Comparison of ENCODE assay signal across 8 mouse cellular contexts in the genomic region with DNA sequence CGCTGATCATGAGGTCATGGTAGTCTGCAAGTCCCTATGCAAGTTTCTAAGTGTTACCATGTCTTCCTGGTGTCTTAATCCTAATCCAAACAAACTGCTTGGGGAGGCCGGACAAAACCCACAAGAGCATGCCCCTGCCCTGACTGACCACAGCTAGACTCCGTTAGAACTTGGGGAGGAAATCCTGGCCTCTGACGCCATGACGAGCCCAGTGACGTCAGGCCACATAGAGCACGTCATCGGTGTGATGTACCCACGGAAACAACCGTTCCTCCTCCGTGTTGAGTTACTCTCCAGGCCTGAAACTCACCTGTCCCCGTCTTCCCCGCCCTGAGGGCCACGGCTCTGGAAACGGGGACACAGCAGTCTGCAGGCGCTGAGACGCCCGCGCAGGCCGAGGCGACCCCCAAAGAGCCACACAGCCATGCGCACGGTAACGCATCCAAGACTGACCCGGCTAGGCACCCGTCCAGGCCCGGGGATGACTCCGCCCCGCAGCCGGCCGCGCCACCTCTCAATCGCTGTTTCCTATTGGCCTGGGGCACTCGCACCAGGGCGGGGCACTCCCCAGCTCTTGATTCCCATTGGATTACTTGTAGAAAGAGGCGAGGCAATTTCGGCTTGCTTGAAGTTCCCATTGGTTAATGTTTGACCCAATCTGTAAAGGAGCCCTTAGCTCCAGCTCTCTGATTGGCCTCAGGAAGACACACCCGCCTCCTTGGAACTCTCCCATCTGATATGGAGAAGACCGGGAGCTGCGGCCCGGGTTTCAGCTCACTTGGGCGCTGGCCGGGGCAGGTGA. TPM values are rescaled to one million over a fixed set of nuclear protein-coding genes. Genes with fewer than 3 reads are reported as not detected.
A peak's percentile ranks its signal among the peaks of the same experiment; 100 is the strongest.
DNase-seq lines count a peak whose midpoint lies in the region; ATAC-seq and TF ChIP-seq lines count a peak whose summit lies in the region.

Gene Mmab (minus strand): TSS at position 495 of the 802 bp plus-strand sequence.
Gene Mvk (plus strand): TSS at position 704 of the 802 bp plus-strand sequence.

- no peak for TF ChIP-seq CTCF in liver, embryonic 14.5 days (IDR thresholded peaks at IDR 0.05; ENCODE audit: low read depth)
- TF ChIP-seq CTCF in stomach, postnatal 0 days (IDR thresholded peaks at IDR 0.05; ENCODE audit: low read depth) = no peak

- DNase-seq in CD8-positive naive resting alpha-beta T cell, adult 2 months (ENCODE audit: low read depth in 2 of 2, low spot score in 2 of 2) = peak; percentile 93 to 95
- DNase-seq in c-Kit-positive CD71-negative TER-119-negative erythroid progenitor cells, embryonic 14.5 days (ENCODE audit: low read depth) = peak; percentile 90
- DNase-seq in forebrain, embryonic 10.5 days (ENCODE audit: extremely low spot score, low spot score) = peak; percentile 99
- peak; percentile 98 to 99 for DNase-seq in kidney, postnatal 25 days
- peak; percentile 96 to 97 (median 97) for DNase-seq in liver, embryonic 14.5 days (ENCODE audit: low read depth in 3 of 3, low spot score in 3 of 3)
- DNase-seq in neural tube, embryonic 11.5 days (ENCODE audit: low spot score) = peak; percentile 98
- peak; percentile 97 for DNase-seq in stomach, postnatal 0 days (ENCODE audit: low spot score)

- peaks cover 36% of the 10 kb centered on the region for H3K36me3 ChIP-seq in forebrain, embryonic 10.5 days (replicated peaks)
- 0 out of 2 replicates have a peak, but pooled peaks cover 4% of the 10 kb centered on the region for H3K36me3 ChIP-seq in heart, embryonic 15.5 days
- no peaks in the 10 kb centered on the region for H3K36me3 ChIP-seq in liver, embryonic 14.5 days (replicated peaks; ENCODE audit: control insufficient read depth, insufficient read depth, low read depth)
- peaks cover 2% of the 10 kb centered on the region; the same call in 1 of the 2 replicates for H3K36me3 ChIP-seq in neural tube, embryonic 11.5 days (ENCODE audit: control insufficient read depth, insufficient read depth, low read length)
- H3K36me3 ChIP-seq in stomach, postnatal 0 days (ENCODE audit: control insufficient read depth, insufficient read depth, low read length) = 0 out of 2 replicates have a peak, but pooled peaks cover 2% of the 10 kb centered on the region

- no peaks in the 10 kb centered on the region for H3K27me3 ChIP-seq in forebrain, embryonic 10.5 days (ENCODE audit: poor library complexity, severe bottlenecking)
- H3K27me3 ChIP-seq in heart, embryonic 15.5 days = no peaks in the 10 kb centered on the region
- no peaks in the 10 kb centered on the region for H3K27me3 ChIP-seq in liver, embryonic 14.5 days (ENCODE audit: control insufficient read depth, insufficient read depth, low read length)
- no peaks in the 10 kb centered on the region for H3K27me3 ChIP-seq in neural tube, embryonic 11.5 days (ENCODE audit: control insufficient read depth, insufficient read depth, low read length)
- no peaks in the 10 kb centered on the region for H3K27me3 ChIP-seq in stomach, postnatal 0 days (ENCODE audit: control insufficient read depth, insufficient read depth, low read length)

- H3K27ac ChIP-seq in forebrain, embryonic 10.5 days = peak within 1 kb of the TSS; percentile 94
- H3K27ac ChIP-seq in heart, embryonic 15.5 days = peak within 1 kb of the TSS; percentile 69
- no peak within 1 kb of the TSS; the same call in 1 of the 2 replicates for H3K27ac ChIP-seq in liver, embryonic 14.5 days
- H3K27ac ChIP-seq in neural tube, embryonic 11.5 days (ENCODE audit: low read depth, low read length) = no peak within 1 kb of the TSS
- peak within 1 kb of the TSS; percentile 73 for H3K27ac ChIP-seq in stomach, postnatal 0 days (replicated peaks)

- H3K4me1 ChIP-seq in forebrain, embryonic 10.5 days = peaks cover 23% of the 10 kb centered on the region
- peaks cover 12% of the 10 kb centered on the region for H3K4me1 ChIP-seq in heart, embryonic 15.5 days (replicated peaks)
- peaks cover 0 to 10% of the 10 kb centered on the region in 2 experiments; a peak in 3 of 4 replicates for H3K4me1 ChIP-seq in liver, embryonic 14.5 days (replicated peaks; ENCODE audit: control insufficient read depth in 2 of 2, insufficient read depth in 2 of 2, low read length in 1 of 2)
- H3K4me1 ChIP-seq in neural tube, embryonic 11.5 days (ENCODE audit: control insufficient read depth, insufficient read depth, low read length) = peaks cover 10% of the 10 kb centered on the region; the same call in 1 of the 2 replicates
- H3K4me1 ChIP-seq in stomach, postnatal 0 days (replicated peaks; ENCODE audit: control insufficient read depth, insufficient read depth) = 0 out of 2 replicates have a peak, but pooled peaks cover 2% of the 10 kb centered on the region

- TF ChIP-seq EP300 in liver, embryonic 14.5 days (IDR thresholded peaks at IDR 0.05; ENCODE audit: low read depth) = peak; percentile 27; the same call in 1 of the 2 replicates
- peak; percentile 64 for TF ChIP-seq EP300 in stomach, postnatal 0 days (optimal IDR thresholded peaks at IDR 0.05)

- H3K9me3 ChIP-seq in forebrain, embryonic 10.5 days = no peaks in the 10 kb centered on the region
- no peaks in the 10 kb centered on the region for H3K9me3 ChIP-seq in heart, embryonic 15.5 days (replicated peaks)
- H3K9me3 ChIP-seq in liver, embryonic 14.5 days (ENCODE audit: control insufficient read depth, low read length) = no peaks in the 10 kb centered on the region
- H3K9me3 ChIP-seq in neural tube, embryonic 11.5 days (ENCODE audit: control insufficient read depth, low read length) = no peaks in the 10 kb centered on the region
- H3K9me3 ChIP-seq in stomach, postnatal 0 days (ENCODE audit: control insufficient read depth, low read length) = no peaks in the 10 kb centered on the region

- ATAC-seq in heart, embryonic 15.5 days (replicated peaks; ENCODE audit: insufficient number of reproducible peaks, insufficient read depth, low FRiP score, low read depth) = peak; percentile 98
- peak; percentile 97 for ATAC-seq in liver, embryonic 14.5 days (ENCODE audit: insufficient read depth)
- peak; percentile 98 for ATAC-seq in neural tube, embryonic 11.5 days (ENCODE audit: insufficient read depth, low FRiP score, low TSS enrichment)
- ATAC-seq in stomach, postnatal 0 days (ENCODE audit: low FRiP score, low TSS enrichment) = peak; percentile 98

- WGBS in forebrain, embryonic 10.5 days = 3% methylated on average over 43 of the region's 43 CpGs
- WGBS in heart, embryonic 15.5 days = 3% methylated on average over 43 of the region's 43 CpGs
- WGBS in liver, embryonic 14.5 days (ENCODE audit: insufficient replicate concordance) = 1% methylated on average over 43 of the region's 43 CpGs
- WGBS in neural tube, embryonic 11.5 days = 3% methylated on average over 43 of the region's 43 CpGs
- under 1% methylated on average over 43 of the region's 43 CpGs for WGBS in stomach, postnatal 0 days

- H3K4me2 ChIP-seq in heart, embryonic 15.5 days = peak within 1 kb of the TSS; percentile 90
- peak within 1 kb of the TSS; percentile 82 for H3K4me2 ChIP-seq in liver, embryonic 14.5 days (ENCODE audit: low read depth)
- peak within 1 kb of the TSS; percentile 72 for H3K4me2 ChIP-seq in neural tube, embryonic 11.5 days (ENCODE audit: low read depth)
- H3K4me2 ChIP-seq in stomach, postnatal 0 days (replicated peaks; ENCODE audit: low read depth) = peak within 1 kb of the TSS; percentile 75

- peak within 1 kb of the TSS; percentile 61 for H3K4me3 ChIP-seq in forebrain, embryonic 10.5 days
- H3K4me3 ChIP-seq in heart, embryonic 15.5 days = peak within 1 kb of the TSS; percentile 90
- peak within 1 kb of the TSS; percentile 75 to 84 for H3K4me3 ChIP-seq in liver, embryonic 14.5 days (ENCODE audit: insufficient read depth in 1 of 2, low read depth in 2 of 2, low read length in 2 of 2)
- H3K4me3 ChIP-seq in neural tube, embryonic 11.5 days (ENCODE audit: low read depth, low read length) = peak within 1 kb of the TSS; percentile 73
- peak within 1 kb of the TSS; percentile 81 for H3K4me3 ChIP-seq in stomach, postnatal 0 days (ENCODE audit: low read depth, low read length)

- peak within 1 kb of the TSS; percentile 84 for H3K9ac ChIP-seq in heart, embryonic 15.5 days
- peak within 1 kb of the TSS; percentile 60 for H3K9ac ChIP-seq in liver, embryonic 14.5 days (replicated peaks)
- H3K9ac ChIP-seq in neural tube, embryonic 11.5 days (ENCODE audit: low read length) = peak within 1 kb of the TSS; percentile 67
- H3K9ac ChIP-seq in stomach, postnatal 0 days (ENCODE audit: low read length) = peak within 1 kb of the TSS; percentile 62

RNA-seq across cellular contexts. Expression of gene Mmab, which starts in this region (rescaled TPM):
- polyA plus RNA-seq in forebrain, embryonic 10.5 days (2016; fragmentation: Nextera tagmentation; extraction: Ambion mirVana) = 31.0 and 32.4 TPM in 2 replicates
- polyA plus RNA-seq in heart, embryonic 15.5 days (2015; fragmentation: Nextera tagmentation; extraction: Ambion mirVana) = 19.7 and 24.3 TPM in 2 replicates
- polyA plus RNA-seq in liver, embryonic 14.5 days (2012; rRNA removed) = 7.1 and 7.2 TPM in 2 replicates
- polyA plus RNA-seq in liver, embryonic 14.5 days (2014; fragmentation: Nextera tagmentation; extraction: Ambion mirVana) = 9.1 and 9.5 TPM in 2 replicates
- polyA plus RNA-seq in neural tube, embryonic 11.5 days (2014; fragmentation: Nextera tagmentation; extraction: Ambion mirVana) = 25.1 and 29.2 TPM in 2 replicates
- 11.4 and 12.4 TPM in 2 replicates for polyA plus RNA-seq in stomach, postnatal 0 days (2015; fragmentation: Nextera tagmentation; extraction: Ambion mirVana)

RNA-seq across cellular contexts. Expression of gene Mvk, which starts in this region (rescaled TPM):
- polyA plus RNA-seq in forebrain, embryonic 10.5 days (2016; fragmentation: Nextera tagmentation; extraction: Ambion mirVana) = 55.5 and 62.0 TPM in 2 replicates
- 13.6 and 20.5 TPM in 2 replicates for polyA plus RNA-seq in heart, embryonic 15.5 days (2015; fragmentation: Nextera tagmentation; extraction: Ambion mirVana)
- 20.2 and 21.6 TPM in 2 replicates for polyA plus RNA-seq in liver, embryonic 14.5 days (2012; rRNA removed)
- polyA plus RNA-seq in liver, embryonic 14.5 days (2014; fragmentation: Nextera tagmentation; extraction: Ambion mirVana) = 30.9 and 32.6 TPM in 2 replicates
- 64.1 and 66.5 TPM in 2 replicates for polyA plus RNA-seq in neural tube, embryonic 11.5 days (2014; fragmentation: Nextera tagmentation; extraction: Ambion mirVana)
- 60.1 and 64.4 TPM in 2 replicates for polyA plus RNA-seq in stomach, postnatal 0 days (2015; fragmentation: Nextera tagmentation; extraction: Ambion mirVana)

Comparison
In these comparisons a context has a peak if more than half of its experiments do, and no peak if none do; other contexts are left out.
1. H3K27ac ChIP-seq: peak in forebrain, embryonic 10.5 days (single experiment), heart, embryonic 15.5 days (single experiment) and stomach, postnatal 0 days (single experiment); none in liver, embryonic 14.5 days (single experiment) and neural tube, embryonic 11.5 days (single experiment).
2. Peak in every context shown above with its lines, with median percentiles within 50 percentile points of each other: DNase-seq, H3K4me3 ChIP-seq, ATAC-seq, H3K4me2 ChIP-seq and H3K9ac ChIP-seq.